In the genomic region with DNA sequence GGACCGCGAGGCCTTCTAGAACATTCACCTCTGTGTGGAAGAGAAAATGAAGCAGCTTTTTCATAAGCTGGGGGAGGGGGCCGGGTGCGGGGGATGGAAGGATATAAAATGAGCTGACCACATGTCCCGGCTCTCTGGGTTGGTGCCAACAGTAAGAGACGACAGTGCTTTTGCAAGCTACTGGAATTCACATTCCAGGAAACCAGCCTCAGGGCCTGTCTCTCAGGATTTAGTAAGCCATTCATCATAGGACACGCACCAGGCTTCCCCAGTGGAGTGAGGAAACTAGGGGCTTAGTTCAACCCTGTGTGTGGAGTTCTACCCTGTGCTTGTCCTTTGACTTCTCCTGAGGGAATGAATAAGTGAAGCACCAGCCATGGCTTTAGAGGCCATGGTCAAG, we compare ENCODE assay signal across 11 mouse cellular contexts. TPM values are rescaled to one million over a fixed set of nuclear protein-coding genes. Genes with fewer than 3 reads are reported as not detected.
A peak's percentile ranks its signal among the peaks of the same experiment; 100 is the strongest.
DNase-seq lines count a peak whose midpoint lies in the region; ATAC-seq and TF ChIP-seq lines count a peak whose summit lies in the region.
"Had no signal": no experiment of that assay in that cellular context is flagged by ENCODE, and none has a peak within 500 bp of the region (broad histone marks: within the 10 kb centered on the region; RNA-seq: fewer than 3 reads in every experiment).

No protein-coding gene starts in this region.

- H3K36me3 ChIP-seq in heart, embryonic 11.5 days (ENCODE audit: control insufficient read depth, insufficient read depth, low read length), result peaks cover 20% of the 10 kb centered on the region
- peaks cover 7% of the 10 kb centered on the region; the same call in 1 of the 2 replicates for H3K36me3 ChIP-seq in lung, embryonic 16.5 days (ENCODE audit: control insufficient read depth, insufficient read depth, low read length)
- peaks cover 86% of the 10 kb centered on the region for H3K36me3 ChIP-seq in limb, embryonic 12.5 days

- ATAC-seq in heart, embryonic 11.5 days (replicated peaks; ENCODE audit: insufficient number of reproducible peaks, low FRiP score, low TSS enrichment), result no peak; the same call in 1 of the 2 replicates
- ATAC-seq in lung, embryonic 16.5 days (ENCODE audit: low read depth), result peak; percentile 73
- ATAC-seq in limb, embryonic 12.5 days (ENCODE audit: insufficient number of reproducible peaks, insufficient read depth, low FRiP score, low TSS enrichment, low read depth), result no peak

- H3K27ac ChIP-seq in heart, embryonic 11.5 days (ENCODE audit: low read depth, low read length), result peak overlapping the region; percentile 18; the same call in 1 of the 2 replicates
- no peak overlapping the region for H3K27ac ChIP-seq in lung, embryonic 16.5 days (ENCODE audit: low read length)
- H3K27ac ChIP-seq in limb, embryonic 12.5 days, result peak overlapping the region; percentile 18; the same call in 1 of the 2 replicates
- no peak overlapping the region for H3K27ac ChIP-seq in cerebellum, adult 2 months (ENCODE audit: insufficient read depth, low read length)
- H3K27ac ChIP-seq: hindbrain, embryonic 15.5 days had no signal

- H3K27me3 ChIP-seq in heart, embryonic 11.5 days (ENCODE audit: control insufficient read depth, insufficient read depth, low read length), result no peaks in the 10 kb centered on the region
- no peaks in the 10 kb centered on the region for H3K27me3 ChIP-seq in lung, embryonic 16.5 days (ENCODE audit: control insufficient read depth, insufficient read depth, low read depth, low read length)
- no peaks in the 10 kb centered on the region for H3K27me3 ChIP-seq in limb, embryonic 12.5 days
- H3K27me3 ChIP-seq in cerebellum, adult 2 months (ENCODE audit: control insufficient read depth, insufficient read depth, low read length), result no peaks in the 10 kb centered on the region
- H3K27me3 ChIP-seq: hindbrain, embryonic 15.5 days had no signal

- H3K9me3 ChIP-seq in heart, embryonic 11.5 days (replicated peaks; ENCODE audit: control insufficient read depth, low read length), result no peaks in the 10 kb centered on the region
- no peaks in the 10 kb centered on the region for H3K9me3 ChIP-seq in lung, embryonic 16.5 days (ENCODE audit: control insufficient read depth, low read length)
- H3K9me3 ChIP-seq in limb, embryonic 12.5 days, result no peaks in the 10 kb centered on the region
- H3K9me3 ChIP-seq: hindbrain, embryonic 15.5 days had no signal

- TF ChIP-seq POLR2A in cerebellum, adult 2 months (IDR thresholded peaks at IDR 0.05; ENCODE audit: borderline replicate concordance, insufficient read depth, low read length), result no peak

- H3K4me1 ChIP-seq in heart, embryonic 11.5 days (ENCODE audit: control insufficient read depth, insufficient read depth, low read length), result no peaks in the 10 kb centered on the region
- H3K4me1 ChIP-seq in lung, embryonic 16.5 days (replicated peaks; ENCODE audit: control insufficient read depth, insufficient read depth, low read length), result 0 out of 2 replicates have a peak, but pooled peaks cover 2% of the 10 kb centered on the region
- H3K4me1 ChIP-seq in limb, embryonic 12.5 days (replicated peaks), result no peaks in the 10 kb centered on the region
- no peaks in the 10 kb centered on the region for H3K4me1 ChIP-seq in cerebellum, adult 2 months (ENCODE audit: control insufficient read depth, insufficient read depth, low read length)
- H3K4me1 ChIP-seq: hindbrain, embryonic 15.5 days had no signal

- H3K4me2 ChIP-seq in heart, embryonic 11.5 days, result no peak overlapping the region
- no peak overlapping the region for H3K4me2 ChIP-seq in lung, embryonic 16.5 days (ENCODE audit: low read depth, low read length)
- no peak overlapping the region for H3K4me2 ChIP-seq in limb, embryonic 12.5 days
- H3K4me2 ChIP-seq: hindbrain, embryonic 15.5 days had no signal

- no peak overlapping the region for H3K4me3 ChIP-seq in heart, embryonic 11.5 days (ENCODE audit: low read depth, low read length)
- no peak overlapping the region for H3K4me3 ChIP-seq in lung, embryonic 16.5 days (ENCODE audit: low read length)
- no peak overlapping the region for H3K4me3 ChIP-seq in limb, embryonic 12.5 days (replicated peaks)
- H3K4me3 ChIP-seq in cerebellum, adult 2 months (replicated peaks; ENCODE audit: insufficient read depth, low read depth, low read length), result no peak overlapping the region
- H3K4me3 ChIP-seq: hindbrain, embryonic 15.5 days had no signal

- no peak overlapping the region for H3K9ac ChIP-seq in heart, embryonic 11.5 days (ENCODE audit: low read depth, low read length)
- no peak overlapping the region for H3K9ac ChIP-seq in lung, embryonic 16.5 days (ENCODE audit: low read length)
- no peak overlapping the region for H3K9ac ChIP-seq in limb, embryonic 12.5 days (replicated peaks)
- H3K9ac ChIP-seq: hindbrain, embryonic 15.5 days had no signal

- DNase-seq in heart, adult 8-10 months (ENCODE audit: low spot score), result no peak
- DNase-seq in lung, adult 18-20 months, result no peak
- peak; percentile 27 for DNase-seq in gonadal fat pad, adult 2 months (ENCODE audit: low read depth)
- DNase-seq in cerebellum, adult 2 months, result no peak
- DNase-seq in yolk sac, embryonic 10.5 days (ENCODE audit: low spot score), result no peak
- DNase-seq: cerebellum, adult 11-12 months; lung, postnatal 36 days had no signal

- TF ChIP-seq CTCF in cerebellum, adult 2 months (IDR thresholded peaks at IDR 0.05; ENCODE audit: borderline replicate concordance, insufficient read depth, low read depth, low read length), result no peak

- WGBS in heart, embryonic 11.5 days (ENCODE audit: insufficient replicate concordance), result 70% methylated on average over 7 of the region's 7 CpGs
- WGBS in lung, embryonic 16.5 days, result 64% methylated on average over 7 of the region's 7 CpGs
- 73% methylated on average over 7 of the region's 7 CpGs for WGBS in limb, embryonic 12.5 days
- WGBS in cerebellum, adult 2 months, result 58% methylated on average over 7 of the region's 7 CpGs

RNA-seq across cellular contexts. Expression of a gene that starts 48.1 kb away (rescaled TPM):
- 10.2 and 11.8 TPM in 2 replicates for polyA plus RNA-seq in heart, embryonic 11.5 days (2014; fragmentation: Nextera tagmentation; extraction: Ambion mirVana)
- 10 to 100 TPM in 3 of 4 experiments, 1 to 10 TPM in 1; 9.4 to 11.7 (median 10.8) TPM for total RNA-seq in heart, adult 8-10 months (2022)
- polyA plus RNA-seq in lung, embryonic 16.5 days (2015; fragmentation: Nextera tagmentation; extraction: Ambion mirVana), result 9.4 and 9.7 TPM in 2 replicates
- 7.1 and 13.9 TPM in 2 replicates for polyA plus RNA-seq in gonadal fat pad, adult 2 months (2012; rRNA removed)
- polyA plus RNA-seq in limb, embryonic 12.5 days (2016; fragmentation: Nextera tagmentation; extraction: Ambion mirVana), result 19.1 and 22.1 TPM in 2 replicates
- polyA plus RNA-seq in cerebellum, adult 2 months (2012; rRNA removed), result 31.2 and 31.8 TPM in 2 replicates

Comparison
In these comparisons a context has a peak if more than half of its experiments do, and no peak if none do; other contexts are left out.
1. H3K27ac ChIP-seq: peak in heart, embryonic 11.5 days (single experiment) and limb, embryonic 12.5 days (single experiment); none in lung, embryonic 16.5 days (single experiment) and cerebellum, adult 2 months (single experiment).